Mouse (Mus musculus): ENCODE measurements at regions not wholly inside any gene's neighbourhood (a gene's known extent, or its start where the extent isn't known, plus 50 kb on each side); places are given as distances from the start of the nearest gene placed in this dataset.
A peak's percentile ranks its signal among the peaks of the same experiment; 100 is the strongest.

GRCm38 (mm10) chr13:56350705-56351400 is 54.5 kb upstream of the Cxcl14 start:
- peak in 1 of 2 experiments; percentile 17 for DNase-seq
- intact Hi-C loops (cut with DNase I) = no loop called here

GRCm38 (mm10) chr13:56351401-56351735 is 55.0 kb upstream of the Cxcl14 start:
- intact Hi-C loops (cut with DNase I) = no loop called here
- no peak for DNase-seq

GRCm38 (mm10) chr13:56352436-56352835 is 56.1 kb upstream of the Cxcl14 start:
- no peak for DNase-seq
- intact Hi-C loops (cut with DNase I) = no loop called here

GRCm38 (mm10) chr13:56352839-56353605 is 56.7 kb upstream of the Cxcl14 start:
- DNase-seq = peak in 1 of 2 experiments; percentile 16
- intact Hi-C loops (cut with DNase I) = no loop called here

GRCm38 (mm10) chr13:56353921-56354320 is 57.6 kb upstream of the Cxcl14 start:
- intact Hi-C loops (cut with DNase I) = no loop called here
- DNase-seq = no peak

GRCm38 (mm10) chr13:56354630-56355029 is 58.3 kb upstream of the Cxcl14 start:
- no peak for DNase-seq
- intact Hi-C loops (cut with DNase I) = no loop called here

GRCm38 (mm10) chr13:56356999-56357398 is 60.6 kb upstream of the Cxcl14 start:
- intact Hi-C loops (cut with DNase I) = no loop called here
- no peak for DNase-seq

GRCm38 (mm10) chr13:56357955-56358354 is 61.6 kb upstream of the Cxcl14 start:
- intact Hi-C loops (cut with DNase I) = no loop called here
- no peak for DNase-seq

GRCm38 (mm10) chr13:56358827-56359226 is 62.5 kb upstream of the Cxcl14 start:
- DNase-seq = no peak
- intact Hi-C loops (cut with DNase I) = no loop called here

GRCm38 (mm10) chr13:56359554-56359953 is 63.2 kb upstream of the Cxcl14 start:
- no peak for DNase-seq
- intact Hi-C loops (cut with DNase I) = no loop called here

- intact Hi-C loops (cut with DNase I) = no loop called here
- peak in 1 of 2 experiments; percentile 13 for DNase-seq
Measured at GRCm38 (mm10) chr13:56360803-56361202, 64.5 kb upstream of the Cxcl14 start.

GRCm38 (mm10) chr13:56362238-56362637 is 64.2 kb upstream of the Gm3045 start:
- intact Hi-C loops (cut with DNase I) = no loop called here

GRCm38 (mm10) chr13:56362646-56363045 is 63.7 kb upstream of the Gm3045 start:
- no peak for DNase-seq
- intact Hi-C loops (cut with DNase I) = no loop called here

More at GRCm38 (mm10) chr13:56362238-56362637, 64.2 kb upstream of the Gm3045 start:
- no peak for DNase-seq

- intact Hi-C loops (cut with DNase I) = no loop called here
- DNase-seq = no peak
Measured at GRCm38 (mm10) chr13:56369600-56369999, 56.8 kb upstream of the Gm3045 start.

- no peak for DNase-seq
- intact Hi-C loops (cut with DNase I) = no loop called here
Measured at GRCm38 (mm10) chr13:56371374-56371773, 55.0 kb upstream of the Gm3045 start.

- intact Hi-C loops (cut with DNase I) = no loop called here
- DNase-seq = no peak
Measured at GRCm38 (mm10) chr13:56372003-56372725, 54.2 kb upstream of the Gm3045 start.

GRCm38 (mm10) chr13:56372727-56373126 is 53.7 kb upstream of the Gm3045 start:
- DNase-seq = no peak
- intact Hi-C loops (cut with DNase I) = no loop called here

Data from heart, postnatal 10 days (tissue).